Mouse (Mus musculus): Measurements from ENCODE around the gene Pusl1.

DNA sequence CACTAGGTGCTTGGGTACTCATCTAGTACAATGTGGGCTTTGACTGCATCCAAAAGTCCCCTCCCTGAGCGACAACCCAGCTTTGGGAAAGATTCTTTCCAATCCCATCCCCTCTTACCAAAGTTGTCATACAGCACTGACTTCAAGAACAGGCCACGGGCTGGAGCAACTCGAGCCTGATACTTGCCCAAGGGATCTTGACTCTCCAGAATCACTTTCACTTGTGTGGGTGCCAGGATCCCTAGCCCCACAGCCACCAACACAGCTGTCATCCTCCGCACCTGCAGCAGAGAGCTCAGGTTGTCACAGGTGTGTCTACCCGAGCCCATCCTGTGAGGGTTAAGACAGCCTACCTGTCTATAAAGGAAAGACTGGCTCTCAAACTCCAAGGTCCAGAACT lies 2.3 kb downstream of the Pusl1 start:
- TF ChIP-seq POLR2A (IDR thresholded peaks at IDR 0.05; ENCODE audit: low read depth, low read length) = no peak
- TF ChIP-seq CTCF (IDR thresholded peaks at IDR 0.05; ENCODE audit: borderline replicate concordance, insufficient read depth, low read length) = no peak
